Mouse (Mus musculus): ENCODE measurements at regions not wholly inside any gene's neighbourhood (a gene's known extent, or its start where the extent isn't known, plus 50 kb on each side); places are given as distances from the start of the nearest gene placed in this dataset.
A peak's percentile ranks its signal among the peaks of the same experiment; 100 is the strongest.

- no peak for DNase-seq
These were observed 503.7 kb upstream of the Nox3 start for GRCm38 (mm10) chr17:4199698-4200153.

- no peak for DNase-seq
These were observed 505.2 kb upstream of the Nox3 start for GRCm38 (mm10) chr17:4201300-4201699.

GRCm38 (mm10) chr17:4208142-4208925 is 512.3 kb upstream of the Nox3 start:
- DNase-seq, result no peak

- no peak for DNase-seq
These were observed 513.6 kb upstream of the Nox3 start for GRCm38 (mm10) chr17:4209650-4210049.

- DNase-seq, result no peak
These were observed 516.5 kb upstream of the Nox3 start for GRCm38 (mm10) chr17:4212586-4212985.

GRCm38 (mm10) chr17:4214970-4215369 is 518.9 kb upstream of the Nox3 start:
- DNase-seq, result no peak

GRCm38 (mm10) chr17:4216203-4216602 is 520.1 kb upstream of the Nox3 start:
- no peak for DNase-seq

- no peak for DNase-seq
These were observed 520.7 kb upstream of the Nox3 start for GRCm38 (mm10) chr17:4216750-4217149.

GRCm38 (mm10) chr17:4220661-4221360 is 524.8 kb upstream of the Nox3 start:
- DNase-seq, result peak; percentile 20

GRCm38 (mm10) chr17:4227889-4228288 is 531.8 kb upstream of the Nox3 start:
- DNase-seq, result no peak

GRCm38 (mm10) chr17:4229969-4230368 is 533.9 kb upstream of the Nox3 start:
- DNase-seq, result no peak

GRCm38 (mm10) chr17:4250476-4250875 is 554.4 kb upstream of the Nox3 start:
- DNase-seq, result no peak

GRCm38 (mm10) chr17:4265471-4265870 is 569.4 kb upstream of the Nox3 start:
- DNase-seq, result no peak

- DNase-seq, result no peak
These were observed 569.9 kb upstream of the Nox3 start for GRCm38 (mm10) chr17:4265946-4266345.

- DNase-seq, result no peak
These were observed 570.4 kb upstream of the Nox3 start for GRCm38 (mm10) chr17:4266487-4266886.

GRCm38 (mm10) chr17:4268380-4268779 is 572.3 kb upstream of the Nox3 start:
- DNase-seq, result no peak

GRCm38 (mm10) chr17:4272456-4272855 is 576.4 kb upstream of the Nox3 start:
- no peak for DNase-seq

GRCm38 (mm10) chr17:4276722-4277121 is 580.7 kb upstream of the Nox3 start:
- DNase-seq, result no peak

- DNase-seq, result no peak
These were observed 582.3 kb upstream of the Nox3 start for GRCm38 (mm10) chr17:4278239-4278827.

GRCm38 (mm10) chr17:4281451-4281850 is 585.4 kb upstream of the Nox3 start:
- no peak for DNase-seq

- DNase-seq, result no peak
These were observed 595.4 kb upstream of the Nox3 start for GRCm38 (mm10) chr17:4291418-4291817.

GRCm38 (mm10) chr17:4296521-4297155 is 600.6 kb upstream of the Nox3 start:
- peak; percentile 40 for DNase-seq

- DNase-seq, result no peak
These were observed 601.1 kb upstream of the Nox3 start for GRCm38 (mm10) chr17:4297156-4297535.
